Mouse (Mus musculus) C2C12 (cell line): ENCODE results near the gene Cnksr3. TPM values are rescaled to one million over a fixed set of nuclear protein-coding genes. Genes with fewer than 3 reads are reported as not detected.
A peak's percentile ranks its signal among the peaks of the same experiment; 100 is the strongest.

ENCODE experiments used
- H3K27me3 ChIP-seq: one replicate; pipeline ENCODE4 v1.6.1; 2011; ENCODE audit not compliant: control insufficient read depth, insufficient read depth, insufficient read length
- H3K36me3 ChIP-seq: one replicate; pipeline ENCODE4 v1.6.1; 2011; ENCODE audit not compliant: control insufficient read depth, insufficient read depth
- H3K4me3 ChIP-seq: one replicate; pipeline ENCODE4 v1.5.1; 2011; ENCODE audit warnings: mild to moderate bottlenecking, control low read depth; ENCODE audit not compliant: poor library complexity, insufficient read depth, severe bottlenecking
- H3K79me2 ChIP-seq: one replicate; pipeline ENCODE4 v1.6.1; 2011; ENCODE audit not compliant: control insufficient read depth, insufficient read depth
- H3K79me3 ChIP-seq: one replicate; pipeline ENCODE4 v1.6.1; 2011; ENCODE audit warnings: low read depth, control low read depth
- H3ac ChIP-seq: one replicate; pipeline ENCODE3; 2011; ENCODE audit warnings: low read depth; ENCODE audit not compliant: control insufficient read depth, insufficient read length
- CEBPB ChIP-seq: IDR thresholded peaks from one replicate; pipeline ENCODE4 v1.6.1; 2011; ENCODE audit warnings: low read depth, mild to moderate bottlenecking, control low read depth, moderate library complexity
- CTCF ChIP-seq: IDR thresholded peaks from one replicate; pipeline ENCODE4 v1.5.1; 2011; ENCODE audit not compliant: control insufficient read depth, insufficient read depth, insufficient read length
- FOSL1 ChIP-seq: IDR thresholded peaks from one replicate; pipeline ENCODE4 v1.8.0; 2011; ENCODE audit warnings: mild to moderate bottlenecking, low read length; ENCODE audit not compliant: poor library complexity, insufficient read depth, severe bottlenecking
- MAX ChIP-seq: IDR thresholded peaks from one replicate; pipeline ENCODE4 v1.6.1; 2011; ENCODE audit warnings: mild to moderate bottlenecking, control low read depth
- MYOD1 ChIP-seq: IDR thresholded peaks from one replicate; pipeline ENCODE4 v1.6.1; 2011; ENCODE audit warnings: low read depth; ENCODE audit not compliant: control insufficient read depth, insufficient read length
- MYOG ChIP-seq: IDR thresholded peaks from one replicate; pipeline ENCODE4 v1.6.1; 2011; ENCODE audit not compliant: control insufficient read depth, insufficient read length; ENCODE audit errors: extremely low read depth
- USF1 ChIP-seq: IDR thresholded peaks from one replicate; pipeline ENCODE4 v1.6.1; 2011; ENCODE audit warnings: low read depth, mild to moderate bottlenecking, control low read depth, moderate library complexity
- polyA plus RNA-seq: library from polyadenylated mRNA; unstranded; fragments of >200 nt; fragmentation: generic; extraction: Trizol; gene quantifications from one replicate; pipeline ENCODE4 v1.2.1, GENCODE M21; 2012; ENCODE audit warnings: missing spikeins

Gene Cnksr3
- polyA plus RNA-seq, 1 experiment = 15.1 TPM

DNA sequence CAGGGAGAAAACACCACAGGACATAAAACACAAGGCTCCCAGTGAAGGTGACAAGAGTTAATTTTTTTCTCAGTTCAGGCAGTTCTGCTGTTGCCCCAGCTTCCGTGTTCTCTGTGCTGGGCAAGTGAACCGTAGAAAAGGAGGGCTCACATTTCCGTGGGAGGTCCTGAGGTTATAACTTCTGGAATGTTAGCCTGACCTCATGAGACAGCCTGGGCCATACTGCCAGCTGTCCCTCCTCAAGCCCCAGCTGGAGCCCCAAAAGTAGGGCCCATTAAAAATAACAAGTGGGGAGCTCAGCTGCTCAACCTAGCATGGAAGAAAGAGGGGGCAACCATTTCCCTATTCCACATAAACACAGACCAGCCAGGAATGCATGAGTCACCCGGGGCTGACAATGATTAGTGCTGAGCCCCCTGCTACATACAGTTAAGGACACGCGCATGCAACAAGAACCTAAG, 28.8 kb downstream of the Cnksr3 start:
- TF ChIP-seq CTCF (no peak), MYOD1 (peak; percentile 63), FOSL1 (peak; percentile 9)
- Histone ChIP-seq H3K79me3 (peaks cover 66% of the 10 kb centered on the region), H3K4me3 (no peak overlapping the region), H3K36me3 (no peaks in the 10 kb centered on the region), H3K27me3 (no peaks in the 10 kb centered on the region), H3ac (peak overlapping the region; percentile 45), H3K79me2 (peaks cover 95% of the 10 kb centered on the region)

DNA sequence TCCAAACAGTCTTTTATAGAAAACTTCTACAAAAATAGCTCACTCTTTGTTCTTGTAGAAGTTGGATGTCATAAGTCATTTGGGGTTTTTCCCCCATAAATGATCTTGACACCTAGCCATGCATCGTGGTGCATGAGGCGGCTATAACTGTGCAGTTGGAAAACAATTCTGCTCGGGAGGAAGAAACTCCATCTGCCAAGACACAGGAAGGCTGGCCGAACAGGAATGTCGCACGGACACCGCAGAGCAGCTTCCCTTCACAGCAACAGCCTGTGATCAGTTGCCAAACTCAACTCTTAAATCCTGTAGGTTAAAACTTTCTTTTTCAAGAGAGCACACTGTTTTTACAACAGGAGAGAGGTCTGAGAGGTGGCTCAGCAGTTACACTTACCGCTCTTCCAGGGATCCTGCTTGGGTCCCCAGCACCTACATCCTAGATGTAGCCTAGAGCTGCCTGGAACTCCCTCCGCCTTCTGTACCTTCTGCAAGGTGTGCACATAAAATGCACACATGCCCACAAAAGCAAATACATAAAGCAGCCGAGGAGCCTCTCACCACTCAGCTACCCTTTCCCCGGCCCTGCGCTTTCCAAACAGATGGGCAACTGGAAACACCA, 29.4 kb downstream of the Cnksr3 start:
- TF ChIP-seq MAX (no peak), MYOG (no peak), CEBPB (no peak), CTCF (no peak), MYOD1 (no peak), FOSL1 (no peak), USF1 (no peak)
- H3K36me3 ChIP-seq = no peaks in the 10 kb centered on the region
- H3ac ChIP-seq = peak overlapping the region; percentile 45
- no peak overlapping the region for H3K4me3 ChIP-seq
- H3K79me2 ChIP-seq = peaks cover 95% of the 10 kb centered on the region
- peaks cover 66% of the 10 kb centered on the region for H3K79me3 ChIP-seq
- no peaks in the 10 kb centered on the region for H3K27me3 ChIP-seq

DNA sequence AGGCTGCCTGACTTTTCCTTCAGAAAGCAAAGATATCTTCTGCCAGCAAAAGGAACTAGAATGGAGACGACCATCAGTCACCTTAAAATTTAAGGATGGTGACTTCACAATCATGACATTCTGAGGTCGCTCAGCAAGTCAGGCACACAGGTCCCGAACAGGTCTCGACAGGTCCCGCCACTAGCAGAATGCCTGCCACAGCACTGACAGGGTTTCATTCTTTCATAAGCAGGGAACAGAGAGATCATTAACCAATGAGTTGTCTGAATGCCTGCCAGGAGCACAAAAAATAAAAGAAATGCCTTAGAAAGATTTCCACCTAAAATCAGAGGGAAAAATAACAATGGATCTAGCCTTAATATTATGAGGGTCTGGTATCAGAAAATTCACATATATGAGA, 31.7 kb downstream of the Cnksr3 start:
- Histone ChIP-seq H3K79me2 (peaks cover 95% of the 10 kb centered on the region), H3ac (no peak overlapping the region), H3K79me3 (peaks cover 72% of the 10 kb centered on the region), H3K27me3 (no peaks in the 10 kb centered on the region), H3K36me3 (no peaks in the 10 kb centered on the region), H3K4me3 (no peak overlapping the region)
- TF ChIP-seq MYOD1 (no peak), FOSL1 (no peak), USF1 (no peak), MAX (no peak), MYOG (no peak), CTCF (no peak), CEBPB (no peak)

DNA sequence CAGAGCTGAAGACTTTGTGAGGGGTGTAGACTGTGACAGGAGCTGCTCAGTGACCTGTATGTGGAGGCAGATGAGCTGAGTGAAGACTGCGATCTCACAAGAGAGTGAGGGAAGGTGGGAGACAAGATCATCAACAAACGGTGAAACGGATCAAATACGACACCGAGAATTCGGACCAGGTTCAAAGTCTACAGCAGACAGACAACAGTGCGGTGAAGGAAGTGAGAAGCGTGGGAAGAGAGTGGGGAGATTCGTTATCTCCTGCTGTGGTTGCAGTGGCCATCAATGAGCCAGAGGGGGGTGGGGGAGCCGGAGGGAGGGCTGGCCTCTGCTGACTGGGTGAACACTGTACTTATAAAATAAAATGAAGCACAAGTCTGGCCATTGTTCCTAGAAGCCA, 33.5 kb downstream of the Cnksr3 start:
- H3K36me3 ChIP-seq = no peaks in the 10 kb centered on the region
- TF ChIP-seq USF1 (no peak), MYOD1 (no peak), FOSL1 (no peak), CEBPB (no peak), MAX (no peak), CTCF (no peak), MYOG (no peak)
- H3K79me3 ChIP-seq = peaks cover 72% of the 10 kb centered on the region
- H3K27me3 ChIP-seq = no peaks in the 10 kb centered on the region
- H3K4me3 ChIP-seq = no peak overlapping the region
- no peak overlapping the region for H3ac ChIP-seq
- H3K79me2 ChIP-seq = peaks cover 96% of the 10 kb centered on the region

DNA sequence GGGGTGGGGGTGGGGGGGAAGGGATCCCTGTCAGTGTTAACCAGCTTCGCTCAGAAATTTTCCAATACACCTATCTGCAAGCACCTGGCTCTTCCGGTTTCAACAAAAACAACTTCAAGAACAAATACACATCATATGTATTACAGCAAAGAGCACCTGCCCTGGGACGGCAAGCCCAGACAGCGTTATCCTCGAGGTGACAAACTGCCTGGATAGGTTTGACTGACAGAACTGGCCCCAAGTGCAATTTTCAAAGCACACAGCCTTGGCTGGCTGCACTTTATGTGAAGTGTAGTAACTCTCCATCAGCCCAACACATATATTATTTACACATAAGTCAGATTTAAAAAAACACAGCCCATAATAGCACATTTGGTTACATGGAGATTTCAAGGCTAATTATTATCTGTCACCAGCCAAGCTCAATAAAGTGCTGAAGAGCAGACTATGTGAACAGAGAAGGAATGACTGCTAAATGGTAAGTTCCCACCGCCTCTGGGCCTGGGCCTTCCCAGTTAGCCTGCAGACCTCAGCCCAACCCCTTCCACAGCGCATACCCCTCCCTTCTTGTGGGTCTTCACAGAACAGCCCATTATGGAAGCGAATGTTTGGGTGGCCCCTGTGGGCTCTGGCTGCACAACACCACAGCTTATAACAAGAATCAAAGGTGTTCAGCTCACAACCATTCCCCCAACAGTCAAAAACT, 35.7 kb downstream of the Cnksr3 start:
- Histone ChIP-seq H3K27me3 (no peaks in the 10 kb centered on the region), H3K79me2 (peaks cover 100% of the 10 kb centered on the region), H3K79me3 (peaks cover 70% of the 10 kb centered on the region), H3K4me3 (no peak overlapping the region), H3ac (no peak overlapping the region), H3K36me3 (no peaks in the 10 kb centered on the region)
- no peak for TF ChIP-seq CEBPB
- no peak for TF ChIP-seq USF1
- TF ChIP-seq FOSL1 = no peak
- TF ChIP-seq CTCF = no peak
- no peak for TF ChIP-seq MYOG
- no peak for TF ChIP-seq MYOD1
- TF ChIP-seq MAX = no peak

DNA sequence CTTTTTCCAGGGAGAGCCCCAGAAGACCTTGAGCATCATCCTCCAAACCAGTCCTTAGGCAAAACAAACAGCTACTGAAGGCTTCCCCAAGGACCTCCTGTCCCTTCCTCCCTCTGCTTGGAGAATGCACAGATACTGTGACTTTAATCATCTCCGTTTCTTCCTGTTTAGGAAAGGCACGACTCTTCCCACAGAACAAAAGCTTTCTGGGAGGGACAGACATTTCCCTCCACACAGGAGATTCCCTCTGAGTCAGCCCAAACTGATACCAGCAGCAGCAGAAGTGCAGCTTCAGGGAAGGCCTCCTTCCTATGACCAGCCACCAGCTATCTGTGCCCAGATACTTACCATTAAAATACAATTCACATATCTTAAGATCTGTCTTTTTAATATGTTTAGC, 37.6 kb downstream of the Cnksr3 start:
- Histone ChIP-seq H3K79me2 (peaks cover 100% of the 10 kb centered on the region), H3K27me3 (no peaks in the 10 kb centered on the region), H3ac (no peak overlapping the region), H3K36me3 (no peaks in the 10 kb centered on the region), H3K4me3 (no peak overlapping the region), H3K79me3 (peaks cover 64% of the 10 kb centered on the region)
- TF ChIP-seq CTCF (no peak), MYOG (no peak), MYOD1 (no peak), MAX (no peak), USF1 (no peak), CEBPB (no peak), FOSL1 (no peak)
